Mouse (Mus musculus): ENCODE measurements around the gene Tagln2. TPM values are rescaled to one million over a fixed set of nuclear protein-coding genes. Genes with fewer than 3 reads are reported as not detected.

Gene Tagln2
- total and polyA plus RNA-seq, 2 experiments, result 14.9 to 25.6 TPM

DNA sequence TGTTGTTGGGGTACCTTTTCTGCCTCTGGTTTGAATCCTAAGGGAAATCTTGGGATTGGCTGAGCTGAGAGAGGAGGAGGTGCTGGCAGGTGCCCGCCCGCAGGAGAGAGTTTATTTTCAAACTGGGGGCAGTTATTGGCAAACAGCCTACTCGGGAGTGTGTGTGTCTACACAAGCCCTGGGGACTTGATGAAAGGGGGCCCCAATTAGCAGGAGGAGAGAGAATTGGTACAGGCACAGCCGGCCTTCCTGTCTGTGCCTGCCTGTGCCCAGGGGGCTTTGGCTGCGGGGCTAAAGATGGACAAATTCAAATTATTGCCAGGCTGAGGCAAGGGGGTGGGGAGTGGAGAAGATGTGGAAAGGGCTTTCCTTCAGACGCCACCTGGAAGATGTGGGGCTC lies 14.0 kb upstream of the Tagln2 start:
- H3K27me3 ChIP-seq (ENCODE audit: control insufficient read depth, insufficient read depth, low read length), result no peaks in the 10 kb centered on the region
- WGBS, result 85% methylated on average over 6 of the region's 6 CpGs

DNA sequence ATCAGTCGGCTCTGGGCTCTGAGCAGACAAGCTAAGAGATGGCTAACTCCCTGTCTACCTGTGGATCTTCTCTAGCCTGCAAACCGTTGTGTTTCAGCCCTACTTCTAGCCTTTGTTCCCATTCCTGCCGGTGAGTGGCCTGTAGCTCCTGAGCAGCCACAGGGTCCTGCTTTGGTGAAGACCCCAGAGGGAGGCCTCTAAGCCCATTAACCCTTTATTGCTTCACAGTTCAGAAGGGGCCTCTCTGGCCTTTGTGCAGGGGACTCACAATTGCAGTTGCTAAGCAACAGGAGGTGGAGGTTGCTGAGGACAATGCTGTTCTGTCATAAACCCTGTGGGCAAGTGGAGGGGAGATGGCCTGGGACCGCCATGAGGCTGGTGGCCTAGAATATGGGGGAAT lies 13.6 kb upstream of the Tagln2 start:
- no peaks in the 10 kb centered on the region for H3K27me3 ChIP-seq (ENCODE audit: control insufficient read depth, insufficient read depth, low read length)
- TF ChIP-seq POLR2A (IDR thresholded peaks at IDR 0.05; ENCODE audit: extremely low read depth, insufficient read depth, low read length) (no peak), CTCF (IDR thresholded peaks at IDR 0.05; ENCODE audit: low read depth, low read length) (no peak)
- WGBS, result 78% methylated on average over 4 of the region's 4 CpGs
- H3K4me1 ChIP-seq (ENCODE audit: control insufficient read depth, insufficient read depth, low read length), result peaks cover 4% of the 10 kb centered on the region; the same call in 1 of the 2 replicates
- H3K36me3 ChIP-seq (ENCODE audit: control insufficient read depth, insufficient read depth, low read length), result no peaks in the 10 kb centered on the region
- H3K9ac ChIP-seq (ENCODE audit: low read depth, low read length), result no peak overlapping the region
- no peak overlapping the region for H3K27ac ChIP-seq (replicated peaks; ENCODE audit: insufficient read depth, low read depth, low read length)
- H3K79me2 ChIP-seq (ENCODE audit: control insufficient read depth, insufficient read depth, low read length), result no peaks in the 10 kb centered on the region
- no peak overlapping the region for H3K4me3 ChIP-seq (ENCODE audit: insufficient read depth, low read depth, low read length)
- DNase-seq (ENCODE audit: extremely low read depth, low read depth, low spot score), result no peak

More for the DNA sequence above, 14.0 kb upstream of the Tagln2 start:
- TF ChIP-seq POLR2A (IDR thresholded peaks at IDR 0.05; ENCODE audit: extremely low read depth, insufficient read depth, low read length) (no peak), CTCF (IDR thresholded peaks at IDR 0.05; ENCODE audit: low read depth, low read length) (no peak)
- H3K36me3 ChIP-seq (ENCODE audit: control insufficient read depth, insufficient read depth, low read length), result no peaks in the 10 kb centered on the region
- H3K27ac ChIP-seq (replicated peaks; ENCODE audit: insufficient read depth, low read depth, low read length), result no peak overlapping the region
- H3K4me1 ChIP-seq (ENCODE audit: control insufficient read depth, insufficient read depth, low read length), result peaks cover 4% of the 10 kb centered on the region; the same call in 1 of the 2 replicates
- H3K4me3 ChIP-seq (ENCODE audit: insufficient read depth, low read depth, low read length), result no peak overlapping the region
- H3K79me2 ChIP-seq (ENCODE audit: control insufficient read depth, insufficient read depth, low read length), result no peaks in the 10 kb centered on the region
- H3K9ac ChIP-seq (ENCODE audit: low read depth, low read length), result no peak overlapping the region
- DNase-seq (ENCODE audit: extremely low read depth, low read depth, low spot score), result no peak

DNA sequence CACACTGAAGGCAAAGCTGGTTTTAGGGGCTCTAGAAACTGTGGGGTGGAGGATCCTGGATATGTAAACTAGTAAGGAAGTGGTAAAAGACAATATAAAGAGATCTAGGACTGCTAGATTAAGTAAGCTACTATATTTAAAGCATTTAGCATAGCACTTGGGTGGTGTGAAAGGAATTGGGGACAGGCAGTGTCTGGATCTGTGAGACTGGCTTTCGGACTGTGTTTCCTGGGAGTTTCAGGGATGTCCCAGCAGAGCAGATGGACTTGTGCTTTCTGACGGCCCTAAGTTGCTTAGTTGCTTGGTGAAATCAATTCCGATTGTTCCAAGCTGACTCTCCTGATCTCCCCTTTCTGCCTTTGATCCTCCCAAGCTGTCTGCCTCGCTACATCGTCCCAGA lies 13.2 kb upstream of the Tagln2 start:
- no peak for DNase-seq (ENCODE audit: extremely low read depth, low read depth, low spot score)
- Histone ChIP-seq H3K27me3 (ENCODE audit: control insufficient read depth, insufficient read depth, low read length) (no peaks in the 10 kb centered on the region), H3K27ac (replicated peaks; ENCODE audit: insufficient read depth, low read depth, low read length) (no peak overlapping the region), H3K4me1 (ENCODE audit: control insufficient read depth, insufficient read depth, low read length) (peaks cover 2% of the 10 kb centered on the region; the same call in 1 of the 2 replicates), H3K36me3 (ENCODE audit: control insufficient read depth, insufficient read depth, low read length) (no peaks in the 10 kb centered on the region), H3K79me2 (ENCODE audit: control insufficient read depth, insufficient read depth, low read length) (no peaks in the 10 kb centered on the region), H3K9ac (ENCODE audit: low read depth, low read length) (no peak overlapping the region), H3K4me3 (ENCODE audit: insufficient read depth, low read depth, low read length) (no peak overlapping the region)
- WGBS, result 82% methylated on average over 5 of the region's 5 CpGs
- TF ChIP-seq CTCF (IDR thresholded peaks at IDR 0.05; ENCODE audit: low read depth, low read length), result no peak
- no peak for TF ChIP-seq POLR2A (IDR thresholded peaks at IDR 0.05; ENCODE audit: extremely low read depth, insufficient read depth, low read length)

GRCm38 (mm10) chr1:172487859-172488258 lies 12.0 kb upstream of the Tagln2 start:
- no peak for TF ChIP-seq CTCF (IDR thresholded peaks at IDR 0.05; ENCODE audit: low read depth, low read length)
- no peak for TF ChIP-seq POLR2A (IDR thresholded peaks at IDR 0.05; ENCODE audit: extremely low read depth, insufficient read depth, low read length)
- Histone ChIP-seq H3K27me3 (ENCODE audit: control insufficient read depth, insufficient read depth, low read length) (no peaks in the 10 kb centered on the region), H3K79me2 (ENCODE audit: control insufficient read depth, insufficient read depth, low read length) (no peaks in the 10 kb centered on the region), H3K36me3 (ENCODE audit: control insufficient read depth, insufficient read depth, low read length) (no peaks in the 10 kb centered on the region), H3K4me3 (ENCODE audit: insufficient read depth, low read depth, low read length) (no peak overlapping the region), H3K27ac (replicated peaks; ENCODE audit: insufficient read depth, low read depth, low read length) (no peak overlapping the region), H3K4me1 (ENCODE audit: control insufficient read depth, insufficient read depth, low read length) (no peaks in the 10 kb centered on the region), H3K9ac (ENCODE audit: low read depth, low read length) (no peak overlapping the region)
- DNase-seq (ENCODE audit: extremely low read depth, low read depth, low spot score), result no peak
- WGBS, result 82% methylated on average over 4 of the region's 4 CpGs

DNA sequence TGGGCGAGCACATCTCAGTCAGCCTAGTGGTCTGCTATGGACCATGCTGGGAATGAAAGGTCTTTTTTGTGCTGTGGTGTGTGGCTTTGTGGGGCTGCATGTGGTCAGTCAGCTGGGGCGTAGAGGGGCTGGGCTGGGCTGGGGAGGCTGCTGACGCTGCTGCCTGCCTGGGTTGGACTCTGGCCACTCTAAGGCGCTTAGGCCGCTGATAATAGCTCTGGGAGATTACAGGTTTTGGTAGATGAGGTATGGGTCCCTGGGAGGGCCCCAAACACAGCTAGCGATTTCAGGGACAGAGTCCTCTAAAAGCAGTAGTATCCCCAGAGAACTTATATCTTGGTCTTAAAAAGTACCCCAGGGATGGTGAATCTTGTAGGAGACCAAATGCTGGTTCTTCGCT lies 11.0 kb upstream of the Tagln2 start:
- 85% methylated on average over 7 of the region's 7 CpGs for WGBS
- TF ChIP-seq POLR2A (IDR thresholded peaks at IDR 0.05; ENCODE audit: extremely low read depth, insufficient read depth, low read length) (no peak), CTCF (IDR thresholded peaks at IDR 0.05; ENCODE audit: low read depth, low read length) (no peak)

GRCm38 (mm10) chr1:172489585-172490250 lies 10.1 kb upstream of the Tagln2 start:
- Histone ChIP-seq H3K36me3 (ENCODE audit: control insufficient read depth, insufficient read depth, low read length) (no peaks in the 10 kb centered on the region), H3K4me1 (ENCODE audit: control insufficient read depth, insufficient read depth, low read length) (no peaks in the 10 kb centered on the region), H3K79me2 (ENCODE audit: control insufficient read depth, insufficient read depth, low read length) (no peaks in the 10 kb centered on the region), H3K27me3 (ENCODE audit: control insufficient read depth, insufficient read depth, low read length) (no peaks in the 10 kb centered on the region), H3K4me3 (ENCODE audit: insufficient read depth, low read depth, low read length) (no peak overlapping the region), H3K27ac (replicated peaks; ENCODE audit: insufficient read depth, low read depth, low read length) (no peak overlapping the region), H3K9ac (ENCODE audit: low read depth, low read length) (no peak overlapping the region)
- 60% methylated on average over 12 of the region's 12 CpGs for WGBS
- no peak for TF ChIP-seq CTCF (IDR thresholded peaks at IDR 0.05; ENCODE audit: low read depth, low read length)
- TF ChIP-seq POLR2A (IDR thresholded peaks at IDR 0.05; ENCODE audit: extremely low read depth, insufficient read depth, low read length), result no peak
- DNase-seq (ENCODE audit: extremely low read depth, low read depth, low spot score), result no peak

More for the DNA sequence above, 11.0 kb upstream of the Tagln2 start:
- H3K27me3 ChIP-seq (ENCODE audit: control insufficient read depth, insufficient read depth, low read length), result no peaks in the 10 kb centered on the region
- H3K36me3 ChIP-seq (ENCODE audit: control insufficient read depth, insufficient read depth, low read length), result no peaks in the 10 kb centered on the region
- H3K4me3 ChIP-seq (ENCODE audit: insufficient read depth, low read depth, low read length), result no peak overlapping the region
- no peak overlapping the region for H3K9ac ChIP-seq (ENCODE audit: low read depth, low read length)
- H3K27ac ChIP-seq (replicated peaks; ENCODE audit: insufficient read depth, low read depth, low read length), result no peak overlapping the region
- DNase-seq (ENCODE audit: extremely low read depth, low read depth, low spot score), result no peak
- H3K4me1 ChIP-seq (ENCODE audit: control insufficient read depth, insufficient read depth, low read length), result no peaks in the 10 kb centered on the region
- no peaks in the 10 kb centered on the region for H3K79me2 ChIP-seq (ENCODE audit: control insufficient read depth, insufficient read depth, low read length)
